Mouse (Mus musculus) yolk sac, embryonic 10.5 days (tissue): ENCODE results near the gene Fam71b.
"Not testable (repeated sequence)": the region's sequence is repeated elsewhere in the genome, so short reads cannot be mapped to it uniquely, and the experiment has no call there.

ENCODE experiments used
- DNase-seq: peaks from one replicate; pipeline ENCODE4 v3.0.0-alpha.2; 2017; ENCODE audit warnings: low spot score

The Fam71b gene

GRCm38 (mm10) chr11:46384925-46385324 is 11.4 kb upstream of the Fam71b start:
- no peak for DNase-seq

- DNase-seq = no peak
These were observed 9.8 kb upstream of the Fam71b start for GRCm38 (mm10) chr11:46386556-46386955.

- no peak for DNase-seq
These were observed 9.3 kb upstream of the Fam71b start for GRCm38 (mm10) chr11:46387061-46387460.

- DNase-seq = no peak
These were observed 7.9 kb upstream of the Fam71b start for GRCm38 (mm10) chr11:46388438-46388837.

- DNase-seq = no peak
These were observed 6.8 kb upstream of the Fam71b start, which contains the start of gene Itk for GRCm38 (mm10) chr11:46389336-46390117. Gene Itk, minus strand, starts transcription at chr11:46389515.

- DNase-seq = no peak
These were observed 5.7 kb upstream of the Fam71b start for GRCm38 (mm10) chr11:46390621-46391020.

GRCm38 (mm10) chr11:46392890-46393289 is 3.5 kb upstream of the Fam71b start:
- DNase-seq = no peak

- no peak for DNase-seq
These were observed 2.9 kb upstream of the Fam71b start for GRCm38 (mm10) chr11:46393413-46393812.

GRCm38 (mm10) chr11:46395088-46395487 is 1.3 kb upstream of the Fam71b start:
- no peak for DNase-seq

- DNase-seq = no peak
These were observed 661 bp upstream of the Fam71b start for GRCm38 (mm10) chr11:46395698-46396097.

- DNase-seq = no peak
These were observed 461 bp downstream of the Fam71b start for GRCm38 (mm10) chr11:46396860-46397179.

- DNase-seq = no peak
These were observed 1.5 kb downstream of the Fam71b start for GRCm38 (mm10) chr11:46397900-46398299.

GRCm38 (mm10) chr11:46398473-46398872 is 2.1 kb downstream of the Fam71b start:
- DNase-seq = no peak

- no peak for DNase-seq
These were observed 2.6 kb downstream of the Fam71b start for GRCm38 (mm10) chr11:46398933-46399383.

GRCm38 (mm10) chr11:46401555-46401954 is 5.2 kb downstream of the Fam71b start:
- DNase-seq = no peak

GRCm38 (mm10) chr11:46404986-46405385 is 8.6 kb downstream of the Fam71b start:
- no peak for DNase-seq

GRCm38 (mm10) chr11:46406721-46407120 is 10.4 kb downstream of the Fam71b start:
- no peak for DNase-seq

GRCm38 (mm10) chr11:46410018-46410563 is 13.7 kb downstream of the Fam71b start:
- DNase-seq = no peak

- DNase-seq = peak; percentile 21
These were observed 22.1 kb downstream of the Fam71b start for GRCm38 (mm10) chr11:46418438-46418837.

GRCm38 (mm10) chr11:46418860-46419259 is 22.5 kb downstream of the Fam71b start:
- DNase-seq = no peak

- DNase-seq = no peak
These were observed 24.9 kb downstream of the Fam71b start for GRCm38 (mm10) chr11:46421086-46421888.

GRCm38 (mm10) chr11:46428131-46428530 is 31.8 kb downstream of the Fam71b start:
- not testable (repeated sequence) for DNase-seq

- no peak for DNase-seq
These were observed 33.8 kb downstream of the Fam71b start for GRCm38 (mm10) chr11:46430123-46430522.
